Mouse (Mus musculus) intestine, embryonic 16.5 days (tissue): Measurements from ENCODE around the gene Ntrk1. TPM values are rescaled to one million over a fixed set of nuclear protein-coding genes. Genes with fewer than 3 reads are reported as not detected.

Experiments
- ATAC-seq: fragments of 200-750 bp; cut with Nextera tagmentation; 2 replicates; pipeline ENCODE4 v1.8.0; 2017; ENCODE audit warnings: moderate TSS enrichment, moderate library complexity
- H3K27ac ChIP-seq: fragments of 300-500 bp; sonication (generic); 2 replicates; pipeline ENCODE4 v1.5.1; 2014; ENCODE audit warnings: mild to moderate bottlenecking, low read length
- H3K27me3 ChIP-seq: fragments of 300-500 bp; sonication (generic); replicated peaks from 2 replicates; pipeline ENCODE4 v1.6.1; 2014; ENCODE audit warnings: low read length, control low read depth, mixed read lengths; ENCODE audit not compliant: control insufficient read depth, insufficient read depth
- H3K36me3 ChIP-seq: fragments of 300-500 bp; sonication (generic); 2 replicates; pipeline ENCODE4 v1.6.1; 2014; ENCODE audit warnings: low read length, control low read depth; ENCODE audit not compliant: control insufficient read depth, insufficient read depth
- H3K4me1 ChIP-seq: fragments of 300-500 bp; sonication (generic); 2 replicates; pipeline ENCODE4 v1.6.1; 2014; ENCODE audit warnings: low read length, control low read depth, mixed read lengths; ENCODE audit not compliant: control insufficient read depth, insufficient read depth
- H3K4me2 ChIP-seq: fragments of 300-500 bp; sonication (generic); 2 replicates; pipeline ENCODE4 v1.6.1; 2014; ENCODE audit warnings: low read depth, low read length, control low read depth
- H3K4me3 ChIP-seq: fragments of 300-500 bp; sonication (generic); 2 replicates; pipeline ENCODE4 v1.5.1; 2014; ENCODE audit warnings: mild to moderate bottlenecking, low read length
- H3K9ac ChIP-seq: fragments of 300-500 bp; sonication (generic); 2 replicates; pipeline ENCODE4 v1.6.1; 2014; ENCODE audit warnings: low read depth, low read length
- H3K9me3 ChIP-seq: fragments of 300-500 bp; sonication (generic); 2 replicates; pipeline ENCODE4 v1.6.1; 2016; ENCODE audit warnings: low read length, control low read depth; ENCODE audit not compliant: control insufficient read depth
- WGBS: fragments of 180-500 bp; shearing (Covaris S2); extraction: QIAGEN DNeasy Blood & Tissue Kit; methylation state at CpG from one replicate; pipeline ENCODE4 v1.1.7; 2014; 5-methylcytosine and 5-hydroxymethylcytosine counted together
- polyA plus RNA-seq: library from polyadenylated mRNA; unstranded; fragments of >200 nt; fragmentation: Nextera tagmentation; extraction: Ambion mirVana; gene quantifications from 2 replicates; pipeline ENCODE4 v1.2.1, GENCODE M21; 2015

Ntrk1 gene
- polyA plus RNA-seq, 1 experiment from 2014 or later = 1.4 TPM

DNA sequence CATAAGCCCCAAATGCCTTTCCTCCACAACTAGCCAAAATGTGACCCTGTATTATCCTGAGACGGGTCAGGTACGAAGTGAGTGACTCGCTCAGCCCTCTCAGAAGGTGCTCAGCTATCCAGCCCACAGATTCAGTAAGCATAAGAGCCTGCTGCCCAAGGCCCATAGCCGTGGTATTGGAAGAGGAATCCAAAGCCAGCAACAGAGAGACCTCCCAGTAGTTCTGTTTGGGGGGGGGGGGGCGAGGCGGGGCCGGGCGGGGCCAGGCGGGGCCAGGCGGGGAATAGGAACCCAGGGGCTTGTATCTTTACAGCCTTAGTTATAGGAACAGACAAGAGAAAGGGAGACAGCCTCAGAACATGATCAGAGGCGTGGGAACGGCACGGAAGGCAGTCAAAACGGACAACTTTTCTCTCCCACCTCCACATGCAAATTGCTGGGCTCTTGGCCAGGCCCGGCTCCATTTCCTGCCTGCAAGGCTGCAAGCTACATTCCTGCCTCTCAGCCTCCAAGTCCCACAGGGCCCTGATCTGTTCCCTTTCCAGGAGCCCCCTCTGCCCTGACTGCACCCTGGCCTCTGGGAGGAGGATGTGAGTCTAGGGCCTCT lies 31.2 kb downstream of the Ntrk1 start:
- peaks cover 66% of the 10 kb centered on the region for H3K4me1 ChIP-seq
- peak overlapping the region; percentile 57 for H3K9ac ChIP-seq
- H3K36me3 ChIP-seq = no peaks in the 10 kb centered on the region
- H3K9me3 ChIP-seq = no peaks in the 10 kb centered on the region
- H3K4me2 ChIP-seq = peak overlapping the region; percentile 55
- H3K27me3 ChIP-seq = no peaks in the 10 kb centered on the region
- peak overlapping the region; percentile 26 for H3K4me3 ChIP-seq
- peak overlapping the region; percentile 89 for H3K27ac ChIP-seq
- peak; percentile 45 for ATAC-seq
- WGBS = 19% methylated on average over 12 of the region's 15 CpGs

DNA sequence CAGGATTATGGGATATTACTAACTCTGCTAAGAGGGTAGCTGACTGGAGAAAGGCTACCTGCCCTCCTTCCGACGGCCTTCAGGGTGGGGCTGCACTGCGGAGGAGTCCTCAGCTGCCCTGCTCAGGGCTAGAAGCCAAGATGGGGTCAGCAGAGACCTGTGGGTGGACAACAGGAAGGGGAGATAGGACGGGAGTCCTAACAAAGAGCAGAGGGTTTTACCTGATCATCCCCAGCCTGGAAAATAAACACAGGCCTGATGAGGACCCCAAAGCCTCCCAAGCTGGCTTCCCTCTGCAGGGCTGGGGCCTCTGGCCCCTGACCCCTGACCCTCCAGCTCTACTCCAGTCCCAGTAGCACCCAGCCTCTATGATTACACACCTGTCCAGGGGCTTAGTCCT lies 31.8 kb downstream of the Ntrk1 start:
- H3K4me2 ChIP-seq = peak overlapping the region; percentile 55
- peak overlapping the region; percentile 26; the same call in 1 of the 2 replicates for H3K4me3 ChIP-seq
- no peak for ATAC-seq
- 46% methylated on average over 4 of the region's 4 CpGs for WGBS
- H3K27ac ChIP-seq = peak overlapping the region; percentile 89
- peak overlapping the region; percentile 57 for H3K9ac ChIP-seq
- H3K9me3 ChIP-seq = no peaks in the 10 kb centered on the region
- no peaks in the 10 kb centered on the region for H3K27me3 ChIP-seq
- H3K36me3 ChIP-seq = no peaks in the 10 kb centered on the region
- peaks cover 68% of the 10 kb centered on the region for H3K4me1 ChIP-seq

DNA sequence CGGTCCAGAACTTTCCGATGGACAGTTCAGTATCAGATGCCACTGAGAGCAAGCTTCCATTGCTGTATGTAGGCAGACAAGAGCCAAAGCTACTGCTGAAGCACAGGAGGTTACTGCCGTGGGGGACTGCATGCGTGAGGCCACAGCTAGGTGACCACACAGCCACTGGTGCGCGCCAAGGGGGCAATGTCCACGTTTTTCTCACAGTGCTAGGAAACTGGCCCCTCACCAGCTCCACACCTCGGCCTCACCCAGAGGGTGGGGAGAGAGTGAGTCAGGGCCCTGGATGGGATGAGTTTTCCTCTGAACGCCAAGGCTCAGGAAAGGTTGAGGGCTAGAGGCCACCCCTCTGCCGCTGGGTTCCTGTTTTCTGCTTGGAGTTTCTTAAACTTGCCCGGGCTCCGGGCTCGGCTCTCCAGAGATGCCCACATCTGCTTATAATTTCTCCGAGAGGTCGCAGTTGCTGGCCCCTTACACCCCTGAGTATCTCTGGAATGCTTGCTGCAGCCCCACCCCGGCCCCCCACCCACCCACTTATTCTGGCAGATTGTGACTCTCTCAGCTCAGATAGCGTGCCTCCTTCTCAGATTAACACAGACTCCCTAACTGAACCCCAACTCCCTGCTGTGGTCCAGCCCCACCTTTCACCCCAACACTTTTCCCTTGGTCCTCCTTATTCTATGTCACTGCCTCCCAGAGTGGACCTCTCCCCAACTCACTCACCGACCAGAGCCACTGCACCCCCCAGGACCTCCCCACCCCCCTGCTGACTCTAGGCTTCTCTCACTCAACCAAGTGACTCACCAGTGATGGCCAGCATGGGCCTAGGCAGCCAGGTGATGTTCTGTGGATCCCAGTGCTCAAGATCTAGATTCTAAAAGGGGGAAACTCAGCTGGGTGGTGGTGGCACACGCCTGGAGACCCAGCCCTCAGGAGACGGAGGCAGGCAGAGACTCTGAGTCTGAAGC lies 33.3 kb downstream of the Ntrk1 start:
- Histone ChIP-seq H3K9ac (peak overlapping the region; percentile 39), H3K36me3 (no peaks in the 10 kb centered on the region), H3K9me3 (no peaks in the 10 kb centered on the region), H3K4me3 (no peak overlapping the region; the same call in 1 of the 2 replicates), H3K27me3 (no peaks in the 10 kb centered on the region), H3K4me2 (peak overlapping the region; percentile 37), H3K4me1 (peaks cover 61% of the 10 kb centered on the region), H3K27ac (peak overlapping the region; percentile 54)
- WGBS = 51% methylated on average over 20 of the region's 20 CpGs
- peak; percentile 59 for ATAC-seq

DNA sequence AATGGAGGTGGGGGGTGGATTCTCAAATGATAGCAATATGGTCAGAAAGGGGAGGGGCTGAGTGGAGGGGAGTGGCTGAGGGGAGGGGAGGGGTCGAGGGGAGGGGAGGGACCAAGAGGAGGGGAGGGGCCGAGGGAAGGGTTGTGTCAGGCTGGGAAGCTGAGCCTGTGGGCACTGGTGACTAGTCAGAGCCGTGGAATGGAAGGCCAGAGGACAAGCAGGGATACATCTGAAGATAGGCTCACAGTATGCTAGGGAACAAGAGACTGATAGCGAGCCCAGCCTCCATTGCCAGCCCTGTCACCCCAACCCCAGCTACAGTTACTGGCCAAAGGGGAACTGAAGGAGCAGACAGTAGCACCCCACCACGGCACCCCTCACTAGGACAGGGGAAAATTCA lies 36.3 kb downstream of the Ntrk1 start:
- Histone ChIP-seq H3K36me3 (peaks cover 5% of the 10 kb centered on the region; the same call in 1 of the 2 replicates), H3K9me3 (no peaks in the 10 kb centered on the region), H3K4me3 (no peak overlapping the region), H3K27me3 (no peaks in the 10 kb centered on the region), H3K4me1 (peaks cover 37% of the 10 kb centered on the region), H3K4me2 (no peak overlapping the region), H3K9ac (peak overlapping the region; percentile 29; the same call in 1 of the 2 replicates), H3K27ac (no peak overlapping the region)
- no peak for ATAC-seq
- 31% methylated on average over 5 of the region's 5 CpGs for WGBS

DNA sequence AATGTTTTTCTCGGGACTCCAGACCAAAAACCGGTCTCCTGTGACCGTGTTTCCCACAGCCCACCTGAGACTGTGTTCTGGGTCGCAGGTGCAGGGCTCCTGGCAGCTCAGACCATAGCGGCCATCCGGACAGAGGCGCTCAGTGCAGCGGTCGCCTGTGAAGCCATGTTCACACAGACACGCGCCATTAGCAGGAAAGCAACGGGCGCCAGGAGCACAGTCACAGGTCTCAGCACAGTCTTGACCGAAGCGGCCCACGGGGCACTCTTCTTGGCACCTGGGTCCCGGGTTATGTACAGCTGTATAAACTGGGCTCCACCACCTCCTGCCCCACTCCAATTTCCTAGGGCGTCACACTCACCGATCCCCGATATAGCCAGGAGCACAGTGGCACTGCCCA lies 38.5 kb downstream of the Ntrk1 start:
- 0 out of 2 replicates have a peak overlapping the region, but pooled peaks have one; percentile 48 for H3K9ac ChIP-seq
- H3K4me2 ChIP-seq = 0 out of 2 replicates have a peak overlapping the region, but pooled peaks have one; percentile 39
- 0 out of 2 replicates have a peak, but pooled peaks have one; percentile 1 for ATAC-seq
- H3K4me1 ChIP-seq = peaks cover 17% of the 10 kb centered on the region
- no peak overlapping the region for H3K27ac ChIP-seq
- 59% methylated on average over 20 of the region's 20 CpGs for WGBS
- H3K9me3 ChIP-seq = no peaks in the 10 kb centered on the region
- 0 out of 2 replicates have a peak, but pooled peaks cover 4% of the 10 kb centered on the region for H3K27me3 ChIP-seq
- H3K36me3 ChIP-seq = peaks cover 10% of the 10 kb centered on the region; the same call in 1 of the 2 replicates
- H3K4me3 ChIP-seq = no peak overlapping the region

DNA sequence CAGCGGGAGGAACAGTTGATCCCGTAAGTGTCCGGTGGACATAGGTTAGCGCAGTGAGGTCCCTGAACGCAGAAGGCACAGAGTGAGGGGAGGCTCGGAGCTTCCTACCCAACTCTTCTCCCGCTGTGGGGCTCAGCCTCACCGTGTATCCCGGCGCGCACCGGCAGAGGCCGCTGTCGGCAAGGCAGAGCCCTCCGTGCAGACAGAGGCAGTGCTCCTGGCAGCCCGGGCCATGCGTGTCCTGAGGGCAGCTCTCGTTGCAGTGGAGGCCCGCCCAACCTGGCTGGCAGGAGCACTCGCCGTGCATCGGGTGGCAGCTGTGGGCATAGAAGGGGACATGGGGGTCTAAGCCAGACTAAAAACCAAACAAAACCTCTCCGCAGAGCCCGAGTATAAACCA lies 39.0 kb downstream of the Ntrk1 start:
- 5% methylated on average over 24 of the region's 24 CpGs for WGBS

DNA sequence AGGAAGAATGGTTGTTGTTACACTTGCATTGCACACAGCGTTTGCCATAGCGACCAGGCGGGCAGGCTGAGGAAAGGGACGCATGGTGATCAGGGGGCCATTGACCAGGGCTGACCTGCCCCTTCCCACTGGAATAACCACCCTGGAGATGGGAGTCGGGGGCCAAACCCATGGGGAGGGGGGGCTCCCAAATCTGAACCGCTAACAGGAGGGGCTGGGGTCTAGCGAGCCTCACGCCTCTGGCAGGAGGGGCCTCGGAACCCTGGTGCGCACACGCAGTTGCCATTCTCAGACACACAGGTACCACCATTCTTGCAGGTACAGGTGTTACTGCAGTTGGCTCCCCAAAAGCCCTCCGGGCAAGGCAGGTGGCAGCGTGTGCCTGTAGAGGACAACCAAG lies 41.1 kb downstream of the Ntrk1 start:
- peaks cover 18% of the 10 kb centered on the region; the same call in 1 of the 2 replicates for H3K36me3 ChIP-seq
- no peaks in the 10 kb centered on the region for H3K9me3 ChIP-seq
- ATAC-seq = no peak
- no peak overlapping the region for H3K4me2 ChIP-seq
- no peak overlapping the region for H3K4me3 ChIP-seq
- H3K9ac ChIP-seq = no peak overlapping the region
- no peak overlapping the region for H3K27ac ChIP-seq
- 86% methylated on average over 13 of the region's 13 CpGs for WGBS
- H3K4me1 ChIP-seq = peaks cover 7% of the 10 kb centered on the region
- 0 out of 2 replicates have a peak, but pooled peaks cover 4% of the 10 kb centered on the region for H3K27me3 ChIP-seq

More for the DNA sequence above, 39.0 kb downstream of the Ntrk1 start:
- Histone ChIP-seq H3K4me1 (peaks cover 13% of the 10 kb centered on the region), H3K4me3 (no peak overlapping the region), H3K27ac (no peak overlapping the region), H3K9me3 (no peaks in the 10 kb centered on the region), H3K9ac (peak overlapping the region; percentile 48; the same call in 1 of the 2 replicates), H3K27me3 (0 out of 2 replicates have a peak, but pooled peaks cover 4% of the 10 kb centered on the region), H3K4me2 (peak overlapping the region; percentile 39; the same call in 1 of the 2 replicates), H3K36me3 (peaks cover 10% of the 10 kb centered on the region; the same call in 1 of the 2 replicates)
- ATAC-seq = peak; percentile 87

DNA sequence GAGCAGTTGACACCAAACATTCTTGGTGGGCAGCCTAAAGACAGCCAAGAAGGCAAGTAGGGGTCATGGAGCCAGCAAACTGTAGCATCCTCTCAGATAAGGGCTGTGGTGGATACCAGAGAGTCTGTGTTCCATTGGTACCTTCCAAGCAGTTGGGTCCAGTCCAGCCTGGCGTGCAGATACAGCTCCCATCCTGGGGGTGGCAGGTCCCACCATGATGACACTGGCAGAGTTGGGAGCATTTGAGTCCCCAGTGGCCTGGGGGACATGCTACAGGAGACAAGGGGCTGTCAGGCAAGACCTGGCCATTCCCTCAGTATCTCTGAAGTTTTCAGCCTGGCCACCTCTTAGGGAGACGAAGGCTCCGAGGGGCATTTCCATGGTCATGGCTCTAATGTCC lies 42.4 kb downstream of the Ntrk1 start:
- no peak overlapping the region for H3K4me2 ChIP-seq
- peaks cover 11% of the 10 kb centered on the region for H3K4me1 ChIP-seq
- ATAC-seq = no peak
- H3K36me3 ChIP-seq = peaks cover 18% of the 10 kb centered on the region; the same call in 1 of the 2 replicates
- no peaks in the 10 kb centered on the region for H3K9me3 ChIP-seq
- 0 out of 2 replicates have a peak, but pooled peaks cover 4% of the 10 kb centered on the region for H3K27me3 ChIP-seq
- no peak overlapping the region for H3K4me3 ChIP-seq
- H3K27ac ChIP-seq = no peak overlapping the region
- 90% methylated on average over 3 of the region's 3 CpGs for WGBS
- H3K9ac ChIP-seq = no peak overlapping the region

DNA sequence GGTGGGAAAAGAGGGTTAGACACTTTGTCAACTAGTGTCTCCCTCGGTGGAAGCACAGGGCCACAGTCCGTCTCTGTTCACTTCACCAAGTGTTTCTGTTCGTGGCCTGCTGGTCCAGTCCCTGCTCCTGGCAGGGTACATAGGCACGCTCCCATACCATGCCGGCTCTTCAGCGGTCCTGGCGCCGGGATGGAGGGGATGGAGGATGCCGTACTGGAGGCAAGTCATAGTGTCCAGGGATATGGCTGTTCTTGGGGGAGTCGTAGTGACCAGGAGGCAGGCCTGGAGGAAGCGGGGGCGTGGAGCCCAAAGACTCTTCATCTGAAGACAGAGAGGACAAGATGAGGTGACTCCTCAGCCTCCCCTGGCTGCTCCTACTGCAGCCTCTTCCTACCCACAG lies 45.0 kb downstream of the Ntrk1 start:
- peaks cover 18% of the 10 kb centered on the region; the same call in 1 of the 2 replicates for H3K36me3 ChIP-seq
- 90% methylated on average over 12 of the region's 12 CpGs for WGBS
- H3K4me3 ChIP-seq = no peak overlapping the region
- H3K27me3 ChIP-seq = 0 out of 2 replicates have a peak, but pooled peaks cover 4% of the 10 kb centered on the region
- no peaks in the 10 kb centered on the region for H3K9me3 ChIP-seq
- no peak for ATAC-seq
- H3K4me2 ChIP-seq = no peak overlapping the region
- no peak overlapping the region for H3K9ac ChIP-seq
- peaks cover 15% of the 10 kb centered on the region for H3K4me1 ChIP-seq
- no peak overlapping the region for H3K27ac ChIP-seq
